Mouse (Mus musculus): ENCODE results near the gene Lrrc23. TPM values are rescaled to one million over a fixed set of nuclear protein-coding genes. Genes with fewer than 3 reads are reported as not detected.

Lrrc23 gene
- polyA plus RNA-seq, 1 experiment from 2014 or later: 0.83 TPM

- Histone ChIP-seq H3K27me3 (no peaks in the 10 kb centered on the region), H3K36me3 (no peaks in the 10 kb centered on the region), H3K9ac (no peak overlapping the region), H3K4me2 (no peak overlapping the region), H3K9me3 (replicated peaks) (no peaks in the 10 kb centered on the region), H3K4me3 (no peak overlapping the region), H3K4me1 (replicated peaks) (peaks cover 9% of the 10 kb centered on the region), H3K27ac (no peak overlapping the region)
- ATAC-seq (replicated peaks; ENCODE audit: insufficient number of reproducible peaks, insufficient read depth, low FRiP score, low read depth): no peak
- 62% methylated on average over 6 of the region's 6 CpGs for WGBS
Measured at GRCm38 (mm10) chr6:124722876-124723473, 56.6 kb downstream of the Lrrc23 start.

- Histone ChIP-seq H3K4me1 (replicated peaks) (peaks cover 9% of the 10 kb centered on the region), H3K27me3 (no peaks in the 10 kb centered on the region), H3K9ac (no peak overlapping the region), H3K9me3 (replicated peaks) (no peaks in the 10 kb centered on the region), H3K27ac (no peak overlapping the region), H3K36me3 (peaks cover 11% of the 10 kb centered on the region), H3K4me3 (no peak overlapping the region), H3K4me2 (no peak overlapping the region)
- no peak for ATAC-seq (replicated peaks; ENCODE audit: insufficient number of reproducible peaks, insufficient read depth, low FRiP score, low read depth)
- 54% methylated on average over 11 of the region's 11 CpGs for WGBS
Measured at GRCm38 (mm10) chr6:124720904-124721303, 58.6 kb downstream of the Lrrc23 start.

Other genes with a start within 250 kb of the Lrrc23 start
- 2.0 and 3.6 TPM in 2 replicates for gene C1s1, start 237.4 kb downstream of the Lrrc23 start, polyA plus RNA-seq (2015; fragmentation: Nextera tagmentation; extraction: Ambion mirVana)
- not detected in 2 replicates for gene C1rb, start 209.4 kb downstream of the Lrrc23 start, polyA plus RNA-seq (2015; fragmentation: Nextera tagmentation; extraction: Ambion mirVana)
- gene C1s2, start 143.6 kb downstream of the Lrrc23 start, polyA plus RNA-seq (2015; fragmentation: Nextera tagmentation; extraction: Ambion mirVana): not detected in 2 replicates
- 41.0 and 53.6 TPM in 2 replicates for gene Lpcat3, start 116.7 kb downstream of the Lrrc23 start, polyA plus RNA-seq (2015; fragmentation: Nextera tagmentation; extraction: Ambion mirVana)
- gene Emg1, start 67.5 kb downstream of the Lrrc23 start, polyA plus RNA-seq (2015; fragmentation: Nextera tagmentation; extraction: Ambion mirVana): 108 and 121 TPM in 2 replicates
- 307 and 324 TPM in 2 replicates for gene Phb2, start 67.4 kb downstream of the Lrrc23 start, polyA plus RNA-seq (2015; fragmentation: Nextera tagmentation; extraction: Ambion mirVana)
- gene Ptpn6, start 41.0 kb downstream of the Lrrc23 start, polyA plus RNA-seq (2015; fragmentation: Nextera tagmentation; extraction: Ambion mirVana): 5.6 and 21.1 TPM in 2 replicates
- gene Grcc10, start 38.4 kb downstream of the Lrrc23 start, polyA plus RNA-seq (2015; fragmentation: Nextera tagmentation; extraction: Ambion mirVana): 387 and 416 TPM in 2 replicates
- not detected in 2 replicates for gene Gm45234, start 23.7 kb downstream of the Lrrc23 start, polyA plus RNA-seq (2015; fragmentation: Nextera tagmentation; extraction: Ambion mirVana)
- gene Atn1, start 23.2 kb downstream of the Lrrc23 start, polyA plus RNA-seq (2015; fragmentation: Nextera tagmentation; extraction: Ambion mirVana): 9.3 and 11.7 TPM in 2 replicates
- 2.7 and 4.3 TPM in 2 replicates for gene Eno2, start 10.1 kb downstream of the Lrrc23 start, polyA plus RNA-seq (2015; fragmentation: Nextera tagmentation; extraction: Ambion mirVana)
- gene Spsb2, start 28.9 kb upstream of the Lrrc23 start, polyA plus RNA-seq (2015; fragmentation: Nextera tagmentation; extraction: Ambion mirVana): 7.0 and 9.8 TPM in 2 replicates
- 1,247 and 1,352 TPM in 2 replicates for gene Tpi1, start 34.6 kb upstream of the Lrrc23 start, polyA plus RNA-seq (2015; fragmentation: Nextera tagmentation; extraction: Ambion mirVana)
- gene Usp5, start 49.8 kb upstream of the Lrrc23 start, polyA plus RNA-seq (2015; fragmentation: Nextera tagmentation; extraction: Ambion mirVana): 87.2 and 114 TPM in 2 replicates
- 117 and 128 TPM in 2 replicates for gene Cdca3, start 49.8 kb upstream of the Lrrc23 start, polyA plus RNA-seq (2015; fragmentation: Nextera tagmentation; extraction: Ambion mirVana)
- gene Gnb3, start 60.5 kb upstream of the Lrrc23 start, polyA plus RNA-seq (2015; fragmentation: Nextera tagmentation; extraction: Ambion mirVana): 4.9 and 5.2 TPM in 2 replicates
- gene P3h3, start 78.0 kb upstream of the Lrrc23 start, polyA plus RNA-seq (2015; fragmentation: Nextera tagmentation; extraction: Ambion mirVana): 14.0 and 24.2 TPM in 2 replicates
- gene Gpr162, start 84.3 kb upstream of the Lrrc23 start, polyA plus RNA-seq (2015; fragmentation: Nextera tagmentation; extraction: Ambion mirVana): 2.2 and 2.4 TPM in 2 replicates
- gene Cd4, start 108.5 kb upstream of the Lrrc23 start, polyA plus RNA-seq (2015; fragmentation: Nextera tagmentation; extraction: Ambion mirVana): 0.05 and 0.68 TPM in 2 replicates
- 1.2 and 1.7 TPM in 2 replicates for gene Lag3, start 132.0 kb upstream of the Lrrc23 start, polyA plus RNA-seq (2015; fragmentation: Nextera tagmentation; extraction: Ambion mirVana)
- gene Ptms, start 140.4 kb upstream of the Lrrc23 start, polyA plus RNA-seq (2015; fragmentation: Nextera tagmentation; extraction: Ambion mirVana): 255 and 294 TPM in 2 replicates
- gene Mlf2, start 151.7 kb upstream of the Lrrc23 start, polyA plus RNA-seq (2015; fragmentation: Nextera tagmentation; extraction: Ambion mirVana): 358 and 371 TPM in 2 replicates
- gene Cops7a, start 185.8 kb upstream of the Lrrc23 start, polyA plus RNA-seq (2015; fragmentation: Nextera tagmentation; extraction: Ambion mirVana): 129 and 139 TPM in 2 replicates
- gene Pianp, start 217.0 kb upstream of the Lrrc23 start, polyA plus RNA-seq (2015; fragmentation: Nextera tagmentation; extraction: Ambion mirVana): 0.62 and 1.1 TPM in 2 replicates
- 9.0 and 12.4 TPM in 2 replicates for gene Zfp384, start 229.4 kb upstream of the Lrrc23 start, polyA plus RNA-seq (2015; fragmentation: Nextera tagmentation; extraction: Ambion mirVana)

All from heart, embryonic 15.5 days (tissue).